Mouse (Mus musculus) embryonic fibroblast, embryonic 13.5 days (primary cell): ENCODE measurements around the gene Bcl2l12.

Experiments
- CTCF ChIP-seq: IDR thresholded peaks from 2 replicates; pipeline ENCODE4 v1.5.1; 2011; ENCODE audit warnings: mild to moderate bottlenecking, control low read depth, low read length, moderate library complexity, borderline replicate concordance; ENCODE audit not compliant: insufficient read depth
- POLR2A ChIP-seq: IDR thresholded peaks from 2 replicates; pipeline ENCODE4 v1.6.1; 2011; ENCODE audit warnings: low read depth, mild to moderate bottlenecking, control low read depth, low read length, moderate library complexity

GRCm38 (mm10) chr7:44970231-44970691 lies 28.3 kb downstream of the Bcl2l12 start:
- TF ChIP-seq POLR2A: peak; percentile 65
- TF ChIP-seq CTCF: no peak
